Mouse (Mus musculus): ENCODE measurements around the gene Bcar3. TPM values are rescaled to one million over a fixed set of nuclear protein-coding genes. Genes with fewer than 3 reads are reported as not detected.

The Bcar3 gene
- polyA plus RNA-seq, 1 experiment from 2014 or later = 2.8 TPM

DNA sequence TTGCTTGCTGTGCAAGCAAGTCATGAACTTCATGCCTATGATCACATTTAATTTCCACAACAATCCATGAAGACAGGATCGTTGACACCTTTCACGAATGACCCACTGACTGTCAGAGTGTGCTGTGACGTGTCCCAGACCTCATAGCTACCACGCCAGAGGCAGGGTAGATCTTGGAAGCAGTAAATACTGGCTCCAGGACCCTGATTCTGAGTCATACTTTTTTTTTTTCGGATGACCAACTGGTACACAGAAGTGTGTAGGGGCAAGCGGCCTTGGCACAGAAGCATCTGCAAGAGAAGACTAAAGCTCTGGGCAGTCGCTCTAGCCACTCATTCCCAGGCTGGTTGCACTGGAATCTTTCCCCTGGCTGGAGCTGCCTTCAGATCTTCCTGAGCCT is 128.3 kb downstream of the Bcar3 start:
- 29% methylated on average over 7 of the region's 7 CpGs for WGBS
- H3K9me3 ChIP-seq (ENCODE audit: control insufficient read depth, low read length) = no peaks in the 10 kb centered on the region
- no peak overlapping the region for H3K27ac ChIP-seq (replicated peaks in 1 of 2; ENCODE audit: control insufficient read depth in 1 of 2, insufficient read depth in 1 of 2, low read depth in 2 of 2, low read length in 2 of 2)
- no peak for ATAC-seq (ENCODE audit: insufficient number of reproducible peaks, insufficient read depth, low FRiP score, low read depth)
- no peak overlapping the region for H3K9ac ChIP-seq (ENCODE audit: low read length)
- H3K4me2 ChIP-seq (ENCODE audit: low read length) = no peak overlapping the region
- H3K36me3 ChIP-seq (ENCODE audit: control insufficient read depth, insufficient read depth, low read length) = no peaks in the 10 kb centered on the region
- H3K27me3 ChIP-seq (ENCODE audit: control insufficient read depth, insufficient read depth, low read length) = peaks cover 14% of the 10 kb centered on the region
- H3K4me3 ChIP-seq (ENCODE audit: control insufficient read depth in 1 of 2, insufficient read depth in 1 of 2, low read depth in 1 of 2, low read length in 2 of 2) = no peak overlapping the region
- H3K4me1 ChIP-seq (ENCODE audit: control insufficient read depth in 2 of 2, insufficient read depth in 2 of 2, low read length in 2 of 2) = peaks cover 14 to 21% of the 10 kb centered on the region in 2 experiments

DNA sequence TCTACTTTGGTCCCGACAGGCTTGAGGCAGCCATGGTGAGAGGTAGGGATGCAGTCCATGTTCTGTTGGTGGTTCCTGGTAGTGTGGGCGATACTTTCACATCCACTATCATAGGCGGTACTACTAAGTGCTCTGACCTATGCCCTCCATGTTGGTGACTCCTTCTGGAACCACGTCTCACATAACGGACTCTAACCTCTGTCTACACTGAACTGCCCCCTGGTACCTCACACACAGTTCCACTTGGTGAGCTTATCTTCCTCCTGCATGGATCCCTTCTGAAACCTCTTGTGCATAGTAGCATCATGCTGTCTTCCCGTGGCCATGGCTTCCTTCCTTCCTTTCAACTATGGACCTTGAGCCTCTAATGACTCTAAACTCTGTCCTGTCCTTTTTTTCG is 129.7 kb downstream of the Bcar3 start:
- H3K4me1 ChIP-seq (ENCODE audit: control insufficient read depth in 2 of 2, insufficient read depth in 2 of 2, low read length in 2 of 2) = peaks cover 14 to 27% of the 10 kb centered on the region in 2 experiments
- no peak overlapping the region for H3K4me2 ChIP-seq (ENCODE audit: low read length)
- ATAC-seq (ENCODE audit: insufficient number of reproducible peaks, insufficient read depth, low FRiP score, low read depth) = no peak
- H3K27me3 ChIP-seq (ENCODE audit: control insufficient read depth, insufficient read depth, low read length) = peaks cover 11% of the 10 kb centered on the region
- 88% methylated on average over 7 of the region's 7 CpGs for WGBS
- no peak overlapping the region for H3K27ac ChIP-seq (replicated peaks in 1 of 2; ENCODE audit: control insufficient read depth in 1 of 2, insufficient read depth in 1 of 2, low read depth in 2 of 2, low read length in 2 of 2)
- no peaks in the 10 kb centered on the region for H3K9me3 ChIP-seq (ENCODE audit: control insufficient read depth, low read length)
- no peak overlapping the region for H3K9ac ChIP-seq (ENCODE audit: low read length)
- no peaks in the 10 kb centered on the region for H3K36me3 ChIP-seq (ENCODE audit: control insufficient read depth, insufficient read depth, low read length)
- no peak overlapping the region for H3K4me3 ChIP-seq (ENCODE audit: control insufficient read depth in 1 of 2, insufficient read depth in 1 of 2, low read depth in 1 of 2, low read length in 2 of 2)

DNA sequence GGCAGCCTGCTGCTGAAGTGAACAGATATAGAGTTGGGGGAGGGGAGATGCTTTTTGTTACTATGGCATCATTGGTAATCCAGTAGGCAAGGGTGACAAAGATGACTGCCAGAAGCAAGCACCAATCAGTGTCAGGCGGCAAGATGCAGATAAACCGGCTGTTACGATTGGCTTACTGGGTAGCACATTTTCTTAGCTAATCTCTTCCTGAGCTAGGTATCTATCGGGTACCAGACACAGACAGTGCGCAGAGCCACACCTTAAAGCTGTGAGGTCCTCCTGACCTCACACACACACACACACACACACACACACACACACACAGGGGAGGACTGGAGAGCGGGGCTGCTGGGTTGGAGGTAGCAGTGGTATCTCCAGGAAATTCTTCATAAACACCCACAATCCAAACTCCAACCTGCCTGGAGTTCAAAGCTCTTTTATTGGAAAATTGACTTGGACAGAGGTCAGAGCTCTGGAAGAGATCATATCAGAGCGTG is 134.4 kb downstream of the Bcar3 start:
- H3K27ac ChIP-seq (replicated peaks in 1 of 2; ENCODE audit: control insufficient read depth in 1 of 2, insufficient read depth in 1 of 2, low read depth in 2 of 2, low read length in 2 of 2) = no peak overlapping the region
- H3K9ac ChIP-seq (ENCODE audit: low read length) = no peak overlapping the region
- no peak for ATAC-seq (ENCODE audit: insufficient number of reproducible peaks, insufficient read depth, low FRiP score, low read depth)
- no peak overlapping the region for H3K4me3 ChIP-seq (ENCODE audit: control insufficient read depth in 1 of 2, insufficient read depth in 1 of 2, low read depth in 1 of 2, low read length in 2 of 2)
- peaks cover 3% of the 10 kb centered on the region; the same call in 1 of the 2 replicates for H3K27me3 ChIP-seq (ENCODE audit: control insufficient read depth, insufficient read depth, low read length)
- no peak overlapping the region; the same call in 1 of the 2 replicates for H3K4me2 ChIP-seq (ENCODE audit: low read length)
- H3K9me3 ChIP-seq (ENCODE audit: control insufficient read depth, low read length) = no peaks in the 10 kb centered on the region
- H3K36me3 ChIP-seq (ENCODE audit: control insufficient read depth, insufficient read depth, low read length) = no peaks in the 10 kb centered on the region
- WGBS = 45% methylated on average over 7 of the region's 7 CpGs
- H3K4me1 ChIP-seq (ENCODE audit: control insufficient read depth in 2 of 2, insufficient read depth in 2 of 2, low read length in 2 of 2) = peaks cover 10 to 28% of the 10 kb centered on the region in 2 experiments; a peak in 3 of 4 replicates

DNA sequence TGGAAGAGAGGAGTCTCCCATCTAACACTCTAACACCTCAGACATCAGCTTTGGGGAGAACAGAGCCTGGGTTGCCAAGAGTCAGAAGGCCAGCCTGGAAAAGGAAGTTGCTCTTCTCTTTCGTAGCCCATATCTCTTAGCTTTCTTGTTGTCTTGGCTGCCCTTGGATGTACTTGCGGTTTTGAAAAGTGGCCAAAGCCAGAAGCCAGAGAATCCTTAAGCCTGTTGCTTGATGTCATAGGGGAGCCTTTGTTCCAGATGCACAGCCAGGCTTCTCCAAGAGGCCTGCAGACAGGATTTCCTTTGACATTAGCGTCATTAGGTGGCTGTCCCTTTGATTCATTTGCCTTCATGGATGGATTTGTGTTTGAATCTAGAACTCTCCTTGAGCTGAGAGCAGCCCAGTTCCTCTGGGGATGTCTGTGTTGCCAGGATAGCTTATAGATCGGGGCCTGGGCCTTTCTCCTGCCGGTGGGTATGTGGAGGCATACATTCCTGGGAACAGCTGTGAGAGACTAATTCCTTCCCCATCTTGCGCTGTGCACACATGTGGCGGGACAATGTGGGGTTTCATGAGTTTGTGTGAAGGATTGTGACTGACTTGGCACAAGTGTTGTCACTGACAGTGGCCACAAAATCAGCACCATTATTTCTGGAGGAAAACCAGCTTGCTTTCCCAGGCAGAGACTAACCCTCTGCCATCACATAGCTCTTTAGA is 137.0 kb downstream of the Bcar3 start:
- Histone ChIP-seq H3K27me3 (ENCODE audit: control insufficient read depth, insufficient read depth, low read length) (peaks cover 3% of the 10 kb centered on the region; the same call in 1 of the 2 replicates), H3K27ac (replicated peaks in 1 of 2; ENCODE audit: control insufficient read depth in 1 of 2, insufficient read depth in 1 of 2, low read depth in 2 of 2, low read length in 2 of 2) (peak overlapping the region in 1 of 2 experiments; percentile 19; a peak in 1 of 4 replicates), H3K9ac (ENCODE audit: low read length) (no peak overlapping the region; the same call in 1 of the 2 replicates), H3K4me2 (ENCODE audit: low read length) (no peak overlapping the region), H3K4me1 (ENCODE audit: control insufficient read depth in 2 of 2, insufficient read depth in 2 of 2, low read length in 2 of 2) (peaks cover 10 to 28% of the 10 kb centered on the region in 2 experiments; a peak in 3 of 4 replicates), H3K36me3 (ENCODE audit: control insufficient read depth, insufficient read depth, low read length) (no peaks in the 10 kb centered on the region), H3K4me3 (ENCODE audit: control insufficient read depth in 1 of 2, insufficient read depth in 1 of 2, low read depth in 1 of 2, low read length in 2 of 2) (no peak overlapping the region), H3K9me3 (ENCODE audit: control insufficient read depth, low read length) (no peaks in the 10 kb centered on the region)
- ATAC-seq (ENCODE audit: insufficient number of reproducible peaks, insufficient read depth, low FRiP score, low read depth) = no peak
- 49% methylated on average over 7 of the region's 7 CpGs for WGBS

DNA sequence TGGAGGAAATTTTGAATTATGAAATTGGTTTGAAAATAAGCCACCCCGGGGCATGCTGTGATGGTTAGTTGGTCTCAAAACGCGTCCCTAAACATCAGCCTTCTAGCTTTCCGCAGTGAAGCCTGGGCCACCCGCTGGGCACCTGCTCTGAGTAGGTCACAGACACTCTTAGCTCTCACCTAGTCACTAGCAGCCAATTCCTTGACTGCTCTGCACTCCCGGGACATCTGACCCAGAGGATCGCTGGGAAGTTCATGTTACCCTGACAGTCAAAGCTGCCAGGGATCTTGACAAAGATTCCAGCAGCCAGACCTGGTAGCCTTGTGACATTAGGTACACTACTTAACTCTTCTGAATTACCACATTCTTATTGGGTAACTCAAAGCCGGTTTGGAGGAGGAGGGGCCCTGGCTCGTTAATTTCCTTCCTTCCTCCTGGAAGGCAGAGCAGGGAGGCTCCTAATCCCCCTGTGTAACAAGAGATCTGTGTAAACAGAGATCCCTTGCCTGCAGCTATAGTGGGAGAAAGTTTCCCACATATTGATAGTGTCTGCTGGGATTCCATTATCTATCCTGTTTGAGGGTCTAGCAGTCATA is 139.0 kb downstream of the Bcar3 start:
- ATAC-seq (ENCODE audit: insufficient number of reproducible peaks, insufficient read depth, low FRiP score, low read depth) = no peak
- Histone ChIP-seq H3K4me3 (ENCODE audit: control insufficient read depth in 1 of 2, insufficient read depth in 1 of 2, low read depth in 1 of 2, low read length in 2 of 2) (no peak overlapping the region), H3K27me3 (ENCODE audit: control insufficient read depth, insufficient read depth, low read length) (peaks cover 3% of the 10 kb centered on the region; the same call in 1 of the 2 replicates), H3K36me3 (ENCODE audit: control insufficient read depth, insufficient read depth, low read length) (no peaks in the 10 kb centered on the region), H3K9me3 (ENCODE audit: control insufficient read depth, low read length) (no peaks in the 10 kb centered on the region), H3K4me1 (ENCODE audit: control insufficient read depth in 2 of 2, insufficient read depth in 2 of 2, low read length in 2 of 2) (peaks cover 10 to 26% of the 10 kb centered on the region in 2 experiments; a peak in 3 of 4 replicates), H3K4me2 (ENCODE audit: low read length) (no peak overlapping the region), H3K9ac (ENCODE audit: low read length) (no peak overlapping the region), H3K27ac (replicated peaks in 1 of 2; ENCODE audit: control insufficient read depth in 1 of 2, insufficient read depth in 1 of 2, low read depth in 2 of 2, low read length in 2 of 2) (no peak overlapping the region)
- WGBS = 41% methylated on average over 9 of the region's 9 CpGs

DNA sequence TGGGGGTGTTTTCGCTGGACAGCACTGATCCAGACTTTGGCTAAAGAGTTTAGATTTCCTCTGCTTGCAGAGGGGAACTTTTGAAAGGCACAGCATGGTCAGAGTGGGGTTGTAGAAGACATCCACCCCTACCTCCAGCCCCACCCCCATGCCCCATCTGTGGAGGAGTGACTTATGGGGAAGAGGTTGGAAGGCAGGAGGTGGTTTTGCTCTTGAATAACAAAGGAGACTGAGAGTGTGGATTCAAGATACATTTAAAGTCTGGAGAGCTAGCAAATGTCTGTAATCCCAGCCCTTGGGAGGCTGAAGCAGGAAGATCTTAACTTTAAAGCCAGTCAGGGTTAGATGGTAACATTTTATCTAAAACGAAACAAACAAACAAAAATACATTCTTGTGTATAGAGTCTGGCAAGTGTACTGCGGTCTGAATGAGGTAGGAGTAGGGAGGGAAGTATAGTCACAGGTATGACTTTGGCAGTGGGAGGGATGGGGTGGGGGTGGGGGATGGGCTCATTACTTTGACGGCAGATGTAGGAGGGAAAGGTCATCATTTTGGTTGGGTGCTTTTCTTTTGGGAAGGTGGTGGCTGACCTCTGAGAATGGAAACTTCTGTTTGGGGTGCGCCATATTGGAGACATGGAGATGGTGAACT is 140.2 kb downstream of the Bcar3 start:
- Histone ChIP-seq H3K4me1 (ENCODE audit: control insufficient read depth in 2 of 2, insufficient read depth in 2 of 2, low read length in 2 of 2) (peaks cover 10 to 21% of the 10 kb centered on the region in 2 experiments; a peak in 3 of 4 replicates), H3K27me3 (ENCODE audit: control insufficient read depth, insufficient read depth, low read length) (peaks cover 3% of the 10 kb centered on the region; the same call in 1 of the 2 replicates), H3K9ac (ENCODE audit: low read length) (no peak overlapping the region), H3K36me3 (ENCODE audit: control insufficient read depth, insufficient read depth, low read length) (no peaks in the 10 kb centered on the region), H3K4me3 (ENCODE audit: control insufficient read depth in 1 of 2, insufficient read depth in 1 of 2, low read depth in 1 of 2, low read length in 2 of 2) (no peak overlapping the region), H3K9me3 (ENCODE audit: control insufficient read depth, low read length) (no peaks in the 10 kb centered on the region), H3K4me2 (ENCODE audit: low read length) (no peak overlapping the region), H3K27ac (replicated peaks in 1 of 2; ENCODE audit: control insufficient read depth in 1 of 2, insufficient read depth in 1 of 2, low read depth in 2 of 2, low read length in 2 of 2) (no peak overlapping the region)
- ATAC-seq (ENCODE audit: insufficient number of reproducible peaks, insufficient read depth, low FRiP score, low read depth) = no peak
- 82% methylated on average over 5 of the region's 5 CpGs for WGBS

Measured in heart, embryonic 14.5 days (tissue).